Mouse (Mus musculus) c-Kit-positive CD71-positive TER-119-positive erythroid progenitor cells, embryonic 14.5 days (primary cell): ENCODE data around the gene Mfsd12.

Source experiments
- DNase-seq: peaks from one replicate; pipeline ENCODE4 v3.0.0-alpha.2; 2013; ENCODE audit warnings: low spot score

Mfsd12 gene

DNA sequence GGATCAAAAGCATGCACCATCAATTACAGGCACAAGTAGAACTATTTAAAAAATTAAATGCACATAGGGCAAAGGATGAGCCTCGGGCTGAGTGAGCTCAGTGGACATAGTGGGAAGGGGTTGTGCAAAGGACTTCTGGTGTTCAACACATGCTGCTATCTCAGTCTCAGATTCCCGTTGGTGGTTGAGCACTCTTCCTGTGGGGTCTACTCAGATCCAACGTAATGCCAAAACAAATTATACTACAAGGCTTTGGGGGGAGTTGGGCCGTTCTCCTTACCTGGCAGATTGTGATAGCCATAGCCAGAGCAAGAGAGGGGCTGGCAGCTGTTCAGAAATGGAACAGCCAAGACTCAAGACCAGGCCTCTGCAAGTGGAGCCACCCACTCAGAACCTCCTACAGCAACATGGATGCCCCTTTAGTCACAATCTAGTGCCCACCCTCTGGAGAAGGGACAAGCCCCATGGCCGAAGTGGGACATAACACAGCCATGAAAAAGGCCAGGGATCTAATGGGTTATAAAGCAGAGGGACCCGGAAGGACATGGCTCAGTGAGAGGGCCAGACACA, 22.6 kb downstream of the Mfsd12 start:
- DNase-seq: no peak

- peak; percentile 98 for DNase-seq
These were observed 24.7 kb downstream of the Mfsd12 start for GRCm38 (mm10) chr10:81382039-81382438.

- peak; percentile 100 for DNase-seq
These were observed 26.7 kb downstream of the Mfsd12 start, which contains the start of the genes Dohh and Gm48551 for GRCm38 (mm10) chr10:81383802-81384604. TSS of gene Dohh (plus strand) at chr10:81384428. TSS of gene Gm48551 (plus strand) at chr10:81384466.

DNA sequence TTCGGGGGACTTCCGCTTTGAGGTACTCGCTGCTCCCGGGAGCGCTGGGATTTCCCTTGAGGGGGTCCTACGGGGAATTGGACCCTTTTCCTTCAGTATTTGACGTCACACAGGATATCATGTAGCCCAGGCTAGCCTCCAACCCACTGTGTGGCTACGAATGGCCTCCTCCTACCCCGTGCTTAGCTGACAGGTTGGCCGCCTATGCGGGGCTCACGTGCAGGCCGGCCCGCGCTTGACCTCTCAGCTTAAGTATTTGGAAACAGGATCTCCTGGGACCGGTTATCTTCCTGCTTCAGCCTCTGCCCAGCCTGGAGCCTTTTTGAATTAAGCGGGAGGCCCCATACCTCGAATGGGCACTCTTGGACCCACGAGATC, 27.3 kb downstream of the Mfsd12 start:
- DNase-seq: no peak

- no peak for DNase-seq
These were observed 28.5 kb downstream of the Mfsd12 start for GRCm38 (mm10) chr10:81385603-81386306.

DNA sequence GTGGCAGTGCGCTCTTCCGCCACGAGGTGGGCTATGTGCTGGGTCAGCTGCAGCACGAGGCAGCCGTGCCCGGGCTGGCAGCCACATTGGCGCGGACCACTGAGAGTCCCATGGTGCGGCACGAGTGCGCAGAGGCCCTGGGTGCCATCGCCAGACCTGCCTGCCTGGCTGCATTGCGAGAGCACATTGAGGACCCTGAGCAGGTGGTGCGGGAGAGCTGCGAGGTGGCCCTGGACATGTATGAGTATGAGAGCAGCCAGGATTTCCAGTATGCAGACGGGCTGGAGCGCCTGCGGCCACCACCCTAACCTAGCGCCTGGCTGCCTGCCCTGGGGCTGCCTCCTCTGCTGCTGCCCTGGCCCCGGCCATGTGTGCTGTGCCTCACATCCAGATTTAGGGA, 30.4 kb downstream of the Mfsd12 start:
- no peak for DNase-seq

DNA sequence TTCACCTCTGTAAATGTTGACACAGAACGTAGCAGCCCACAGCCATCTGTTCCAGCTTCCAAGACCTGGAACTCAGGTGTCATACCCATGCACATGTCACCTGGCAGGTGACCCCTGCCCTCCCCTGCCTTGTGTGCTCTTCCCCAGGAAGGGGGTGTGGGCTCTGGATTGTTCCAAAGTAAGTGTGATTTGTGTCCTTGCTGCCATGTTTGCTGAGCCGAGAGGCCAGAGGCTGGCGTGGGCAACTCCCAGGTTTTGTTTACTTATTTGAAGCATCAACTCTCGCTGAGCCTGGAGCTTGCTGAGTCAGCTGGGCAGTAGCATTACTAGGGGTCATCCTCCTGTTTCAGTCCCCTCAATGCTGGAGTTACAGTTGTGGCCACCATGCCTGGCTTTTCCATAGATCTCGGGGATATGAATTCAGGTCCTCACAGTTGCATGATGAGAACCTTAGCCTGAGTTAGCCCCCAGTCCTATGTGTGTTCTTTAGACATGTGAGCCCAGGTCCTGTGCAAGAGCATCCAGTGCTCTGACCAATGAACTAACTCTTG, 31.3 kb downstream of the Mfsd12 start, which contains the start of gene Gm48552:
Gene Gm48552 (plus strand): TSS at position 501 of the 551 bp plus-strand sequence.
- DNase-seq: no peak

DNA sequence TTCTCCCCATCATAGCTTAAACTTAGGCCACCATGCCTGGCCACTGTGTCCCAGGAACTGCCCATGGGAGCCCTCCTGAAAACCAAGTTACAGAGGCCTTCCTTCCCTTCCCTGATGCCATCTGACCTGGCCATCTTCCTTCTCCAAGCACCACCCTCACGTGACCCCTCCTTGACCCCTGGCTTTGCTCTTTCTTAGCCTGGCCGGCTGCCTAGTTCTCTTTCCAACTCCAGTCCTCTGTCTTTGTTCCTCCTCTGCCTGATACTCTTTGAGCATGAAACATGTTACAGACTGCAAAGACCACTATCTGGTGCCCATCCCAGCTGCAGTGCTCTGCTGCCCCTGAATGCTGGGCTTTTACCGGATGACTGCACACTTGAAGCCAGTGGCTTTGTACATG, 32.1 kb downstream of the Mfsd12 start:
- no peak for DNase-seq

DNA sequence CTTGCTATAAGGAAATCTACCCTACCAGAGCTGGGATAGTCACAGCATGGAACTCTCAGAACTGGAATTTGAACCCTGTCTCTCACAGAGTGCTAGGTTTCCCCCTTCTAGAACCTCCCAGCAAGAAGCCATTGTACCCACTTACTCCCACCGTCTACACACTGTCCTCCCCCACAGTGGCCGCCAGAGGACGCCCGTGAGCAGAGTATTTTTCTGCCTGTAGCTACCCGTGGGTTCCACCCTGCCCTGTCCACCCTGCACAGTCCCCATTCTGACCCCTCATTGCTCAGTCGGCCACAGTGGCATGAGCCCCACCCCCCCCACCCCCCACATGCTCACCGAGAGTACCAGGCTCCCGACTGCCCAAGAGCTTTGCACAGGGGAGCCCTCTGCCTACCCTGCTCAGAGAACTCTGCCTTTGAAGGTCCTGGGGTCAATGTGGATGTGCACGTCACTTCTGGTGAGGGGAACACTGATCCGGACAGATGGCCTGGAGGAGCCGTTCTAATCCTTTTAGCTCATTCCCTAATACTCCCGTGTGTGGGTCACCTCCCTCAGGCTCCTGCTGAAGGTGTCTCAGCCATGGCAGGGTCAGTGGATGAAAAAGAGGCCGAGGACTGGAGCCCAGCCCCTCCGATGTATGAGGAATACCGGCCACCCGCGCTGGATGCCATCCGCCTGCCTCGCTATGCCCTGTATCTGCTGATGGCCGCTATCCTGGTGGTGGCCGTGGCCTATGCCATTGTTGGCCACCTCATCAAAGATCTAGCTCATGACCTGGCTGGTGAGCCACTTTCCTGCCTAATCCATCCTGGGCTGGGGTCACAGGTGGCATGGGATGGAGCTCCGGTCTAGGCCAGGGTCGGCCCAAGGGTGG, 32.7 kb downstream of the Mfsd12 start:
- peak; percentile 54 for DNase-seq

DNA sequence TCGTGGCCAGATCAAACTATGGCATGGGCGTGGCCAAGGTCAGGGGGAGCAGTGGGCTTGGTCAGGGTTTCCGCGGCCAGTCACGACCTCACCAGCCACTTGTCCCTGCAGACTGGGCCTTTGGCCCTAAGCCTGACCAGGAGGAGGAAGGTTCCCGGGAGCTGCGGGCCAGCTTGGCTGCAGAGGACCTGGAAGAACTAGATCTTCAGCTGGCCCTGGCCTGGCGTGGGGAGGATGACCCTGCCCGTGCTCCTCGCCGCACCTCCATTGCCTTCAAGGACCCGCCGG, 33.3 kb downstream of the Mfsd12 start:
- no peak for DNase-seq

- no peak for DNase-seq
These were observed 35.0 kb downstream of the Mfsd12 start for GRCm38 (mm10) chr10:81392270-81392669.

- no peak for DNase-seq
These were observed 35.5 kb downstream of the Mfsd12 start, which contains the start of gene Smim24 for GRCm38 (mm10) chr10:81392781-81393185. TSS of gene Smim24 (plus strand) at chr10:81393051.

- DNase-seq: no peak
These were observed 36.3 kb downstream of the Mfsd12 start for GRCm38 (mm10) chr10:81393456-81394063.

DNA sequence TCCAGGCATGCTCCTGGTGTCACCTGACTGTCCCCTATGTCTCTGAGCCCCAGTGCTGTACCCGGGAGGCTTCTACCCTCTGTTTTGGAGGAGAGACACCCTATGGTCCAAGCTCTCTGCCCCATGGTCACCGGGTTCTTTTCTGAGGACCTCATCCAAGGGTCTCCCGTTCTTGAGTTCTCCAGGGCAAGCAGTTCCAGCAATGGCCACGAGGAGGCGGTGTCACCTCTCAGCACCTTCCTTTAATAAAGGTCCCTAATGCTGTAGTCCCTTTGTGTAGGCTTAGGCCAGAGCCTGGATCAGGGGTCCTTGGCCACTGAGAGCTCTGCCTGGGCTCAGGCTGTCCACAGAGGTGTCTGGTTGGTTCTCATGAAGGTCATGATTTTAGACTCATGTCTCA, 37.8 kb downstream of the Mfsd12 start:
- DNase-seq: peak; percentile 61

- no peak for DNase-seq
These were observed 38.6 kb downstream of the Mfsd12 start for GRCm38 (mm10) chr10:81395865-81396264.

DNA sequence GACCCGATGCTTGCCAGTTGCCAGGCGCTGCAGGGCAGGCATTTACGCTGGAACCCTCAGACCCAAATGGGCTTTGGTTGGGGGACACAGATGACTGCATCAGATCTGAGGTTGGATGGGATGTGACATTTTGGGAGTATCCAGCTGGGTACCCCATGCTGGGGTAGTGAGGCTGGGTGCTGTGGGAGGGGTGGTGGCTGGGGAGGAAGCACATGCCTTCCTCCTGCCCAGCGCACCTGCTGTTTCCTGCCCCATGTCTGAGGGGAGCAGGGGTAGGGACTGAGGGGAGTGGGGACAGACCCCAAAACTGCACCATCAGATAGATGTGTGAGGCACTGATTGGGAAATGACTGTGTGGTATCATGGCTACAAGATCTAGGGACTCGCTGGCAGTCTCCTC, 39.5 kb downstream of the Mfsd12 start:
- no peak for DNase-seq

GRCm38 (mm10) chr10:81399296-81399695, 42.0 kb downstream of the Mfsd12 start:
- DNase-seq: no peak

DNA sequence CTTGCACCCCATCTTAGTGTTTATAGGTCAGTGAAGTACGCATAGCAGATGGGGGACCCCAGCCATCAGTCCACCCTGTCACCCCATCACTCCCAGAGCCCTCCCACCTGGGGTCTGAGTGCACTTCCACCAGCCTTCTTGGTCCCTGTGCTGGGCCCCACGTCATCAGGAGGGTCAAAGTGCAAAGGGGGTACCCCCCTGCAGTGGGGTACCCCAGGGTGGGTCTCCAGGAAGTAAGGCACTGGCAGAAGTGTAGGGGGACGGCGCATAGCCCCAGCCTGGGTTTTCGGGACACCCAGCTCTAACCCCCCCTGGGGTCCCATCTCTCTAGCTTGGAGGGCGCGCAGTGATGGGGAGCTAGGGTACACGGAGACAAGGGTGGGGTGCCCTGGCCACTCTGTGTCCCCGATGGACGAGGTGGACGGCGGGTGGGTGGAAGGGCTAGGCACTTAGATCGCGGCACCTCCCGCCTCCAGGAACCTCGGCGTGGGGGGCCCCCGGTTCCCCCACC, 42.6 kb downstream of the Mfsd12 start:
- DNase-seq: no peak

DNA sequence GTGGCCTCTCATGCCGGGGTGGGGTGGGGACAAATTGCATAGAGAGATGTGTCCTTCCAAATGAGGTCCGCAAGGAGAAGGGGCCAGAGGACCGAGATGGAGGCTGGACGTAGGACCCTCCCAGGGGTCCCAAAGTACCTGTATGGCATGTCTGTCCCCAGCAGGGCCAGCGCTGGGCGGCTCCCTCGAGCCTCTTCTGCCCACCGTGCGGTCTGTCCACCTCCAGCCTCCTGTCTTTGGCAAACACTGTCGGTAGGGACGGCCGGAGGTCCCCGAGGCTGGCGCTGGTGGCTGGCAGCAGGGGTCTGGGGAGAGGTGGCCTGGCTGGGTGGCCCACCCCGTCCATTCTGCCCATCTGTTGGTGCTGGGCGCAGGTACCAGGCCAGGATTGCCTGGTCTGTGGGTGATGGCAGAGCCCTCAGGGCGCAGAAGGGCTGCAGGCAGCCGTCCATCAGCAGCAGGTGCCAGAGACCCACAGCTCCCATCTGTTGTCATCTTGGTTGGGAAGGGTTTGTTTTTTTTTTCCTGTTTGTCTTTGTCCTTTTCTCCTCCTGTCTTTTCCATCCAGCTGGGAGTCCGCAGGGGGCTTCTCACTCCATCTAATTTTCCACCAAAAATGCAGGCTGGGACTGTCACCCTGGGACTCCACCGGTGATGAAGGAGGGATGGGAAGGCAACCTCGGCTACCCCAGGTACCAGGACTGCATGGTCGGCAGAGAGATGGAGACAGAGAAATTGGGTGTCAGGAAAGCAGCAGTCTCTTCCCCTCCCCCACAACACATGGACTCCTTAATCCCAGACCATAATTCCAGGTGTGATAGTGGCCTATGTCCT, 43.3 kb downstream of the Mfsd12 start:
- DNase-seq: no peak

GRCm38 (mm10) chr10:81401205-81401520, 43.9 kb downstream of the Mfsd12 start:
- no peak for DNase-seq
